Mouse (Mus musculus) effector memory CD4-positive, alpha-beta T cell, adult 7 months (primary cell): ENCODE data around the gene Hbb-bs. TPM values are rescaled to one million over a fixed set of nuclear protein-coding genes. Genes with fewer than 3 reads are reported as not detected.

Experiments
- polyA plus RNA-seq: library from polyadenylated mRNA; unstranded; fragments of 100-300 nt; shearing (Covaris generic); gene quantifications from one replicate; pipeline ENCODE4 v1.2.1, GENCODE M21; 2017

Hbb-bs gene
- 4.4 TPM for polyA plus RNA-seq

GRCm38 (mm10) chr7:103827808-103828207 is at the start of gene Hbb-bs:
Hbb-bs (minus strand) TSS chr7:103828096.

DNA sequence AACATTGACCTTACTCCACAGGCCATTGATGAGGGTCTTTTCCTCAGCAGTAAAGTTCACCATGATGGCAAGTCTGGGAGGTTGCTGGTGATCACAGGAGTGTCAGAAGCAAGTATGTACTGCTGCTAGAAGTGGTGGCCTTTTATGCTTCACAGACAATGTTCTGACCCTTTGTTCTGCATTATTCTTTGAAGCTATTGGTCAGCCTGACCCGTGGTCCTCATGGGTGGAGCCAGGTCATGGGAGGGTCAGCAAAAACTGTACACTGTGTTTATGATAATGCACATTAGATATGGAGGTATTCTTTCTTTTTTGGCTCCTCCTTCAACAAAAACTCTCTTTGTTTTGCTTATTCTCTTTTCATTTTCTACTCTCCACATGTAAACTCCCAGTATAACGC is 25.2 kb upstream of the Hbb-bs start, which contains the start of gene Hbb-y:
Gene Hbb-y, minus strand, starts transcription at position 127 of the 400 bp plus-strand sequence.

DNA sequence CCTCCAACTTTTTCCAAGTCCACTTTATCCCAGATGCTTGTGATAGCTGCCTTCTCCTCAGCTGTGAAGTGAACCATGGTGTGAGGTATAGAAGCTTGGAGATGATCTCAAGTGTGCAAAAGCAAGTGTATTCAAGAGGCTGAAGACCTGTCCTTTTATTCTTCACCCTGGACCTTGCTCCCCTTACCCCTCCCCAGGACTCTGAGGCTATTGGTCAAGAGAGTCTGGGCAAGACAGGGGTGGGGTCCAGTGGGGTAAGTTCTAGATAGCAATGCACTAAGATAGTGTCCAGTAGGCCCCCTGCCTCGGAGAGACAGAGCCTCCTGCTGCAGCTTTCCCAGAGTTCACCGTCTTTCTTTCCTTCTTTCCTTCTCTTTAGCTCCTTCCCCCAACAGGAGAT is 15.1 kb upstream of the Hbb-bs start, which contains the start of gene Hbb-bh1:
Gene Hbb-bh1, minus strand, starts transcription at position 131 of the 400 bp plus-strand sequence.

DNA sequence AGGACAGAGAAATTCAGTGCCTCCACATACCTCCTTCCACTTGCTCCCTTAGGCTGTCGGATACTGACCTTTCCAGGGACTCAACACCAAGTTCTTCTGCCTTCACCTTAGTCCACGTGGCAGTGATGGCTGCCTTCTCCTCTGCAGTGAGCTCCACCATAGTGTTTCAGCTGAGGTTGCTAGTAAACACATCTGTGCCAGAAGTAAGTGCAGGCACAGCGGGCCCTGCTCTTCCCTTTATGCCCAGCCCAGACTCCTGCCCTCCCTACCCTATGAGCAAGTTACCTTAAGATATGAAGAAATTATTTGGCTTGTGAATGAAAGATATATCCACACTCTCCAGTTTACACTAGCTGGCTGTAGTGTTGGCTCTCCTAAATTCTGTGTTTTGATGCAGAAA is 12.4 kb upstream of the Hbb-bs start, which contains the start of gene Hbb-bh2:
Gene Hbb-bh2, minus strand, starts transcription at position 253 of the 400 bp plus-strand sequence.

GRCm38 (mm10) chr7:103813766-103814165 is 14.1 kb downstream of the Hbb-bs start, which contains the start of gene Hbb-bt:
Hbb-bt (minus strand) TSS chr7:103813996.

DNA sequence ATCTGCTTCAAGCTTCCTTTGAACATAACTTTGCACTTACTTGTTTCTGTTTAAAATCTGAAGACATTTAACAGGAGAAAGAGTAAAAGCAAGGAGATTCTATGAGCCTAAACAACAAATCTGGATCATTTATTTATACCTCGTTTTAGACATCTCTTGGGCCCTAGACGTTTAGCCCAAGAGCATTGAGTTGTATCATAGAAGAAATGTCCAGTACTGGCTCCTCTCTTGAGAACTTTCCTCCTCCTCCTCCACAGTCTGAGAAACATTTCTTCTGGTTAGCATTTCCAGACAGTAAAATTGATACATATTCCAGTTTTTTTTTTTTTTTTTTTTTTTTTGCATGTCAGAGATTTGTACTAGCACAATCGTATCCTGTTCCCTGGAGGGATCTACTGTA is 36.2 kb downstream of the Hbb-bs start, which contains the start of gene Olfr67:
Gene Olfr67, minus strand, starts transcription at position 101 of the 400 bp plus-strand sequence.

DNA sequence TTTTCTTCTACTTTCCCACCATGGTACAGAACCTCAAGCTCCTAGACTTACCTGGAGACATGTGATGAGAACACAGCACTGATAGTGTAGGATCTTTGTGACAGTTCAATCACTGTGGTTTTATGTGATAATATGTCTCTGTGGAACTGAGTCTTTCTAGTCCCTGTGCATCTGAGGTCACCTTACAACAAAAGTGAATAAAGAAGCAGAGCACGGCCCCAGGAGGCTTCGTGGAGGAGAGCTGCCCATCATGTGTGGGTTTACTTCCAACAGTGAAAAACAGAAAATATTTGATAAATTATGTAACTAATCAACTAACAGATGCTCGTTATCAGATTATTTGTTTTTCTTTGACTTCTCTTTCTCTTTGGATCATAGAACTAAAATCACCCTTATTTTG is 48.3 kb downstream of the Hbb-bs start, which contains the start of gene Olfr68:
Gene Olfr68, minus strand, starts transcription at position 101 of the 400 bp plus-strand sequence.

Other genes with a start within 250 kb of the Hbb-bs start
- gene Olfr618, start 238.0 kb downstream of the Hbb-bs start, polyA plus RNA-seq = not detected
- not detected for gene Olfr619, start 227.5 kb downstream of the Hbb-bs start, polyA plus RNA-seq
- gene Olfr620, start 215.6 kb downstream of the Hbb-bs start, polyA plus RNA-seq = 0.45 TPM
- gene Olfr622, start 185.4 kb downstream of the Hbb-bs start, polyA plus RNA-seq = not detected
- not detected for gene Olfr623, start 164.4 kb downstream of the Hbb-bs start, polyA plus RNA-seq
- gene Olfr624, start 156.9 kb downstream of the Hbb-bs start, polyA plus RNA-seq = not detected
- not detected for gene Olfr625-ps1, start 145.4 kb downstream of the Hbb-bs start, polyA plus RNA-seq
- 0.07 TPM for gene Olfr243, start 113.4 kb downstream of the Hbb-bs start, polyA plus RNA-seq
- gene Olfr628, start 97.7 kb downstream of the Hbb-bs start, polyA plus RNA-seq = not detected
- gene Olfr629, start 83.2 kb downstream of the Hbb-bs start, polyA plus RNA-seq = not detected
- not detected for gene Olfr630, start 70.8 kb downstream of the Hbb-bs start, polyA plus RNA-seq
- not detected for gene Olfr69, start 56.5 kb downstream of the Hbb-bs start, polyA plus RNA-seq
- not detected for gene Olfr68, start 48.4 kb downstream of the Hbb-bs start, polyA plus RNA-seq
- not detected for gene Olfr67, start 36.3 kb downstream of the Hbb-bs start, polyA plus RNA-seq
- not detected for gene Hbb-bt, start 14.1 kb downstream of the Hbb-bs start, polyA plus RNA-seq
- not detected for gene Hbb-bh2, start 12.4 kb upstream of the Hbb-bs start, polyA plus RNA-seq
- gene Hbb-bh1, start 15.1 kb upstream of the Hbb-bs start, polyA plus RNA-seq = 0.65 TPM
- not detected for gene Hbb-y, start 25.1 kb upstream of the Hbb-bs start, polyA plus RNA-seq
- gene Olfr66, start 58.2 kb upstream of the Hbb-bs start, polyA plus RNA-seq = not detected
- gene Olfr64, start 66.4 kb upstream of the Hbb-bs start, polyA plus RNA-seq = not detected
- gene Olfr65, start 75.4 kb upstream of the Hbb-bs start, polyA plus RNA-seq = not detected
- gene Olfr631, start 100.7 kb upstream of the Hbb-bs start, polyA plus RNA-seq = not detected
- 0.43 TPM for gene Olfr632, start 106.3 kb upstream of the Hbb-bs start, polyA plus RNA-seq
- not detected for gene Olfr633, start 116.3 kb upstream of the Hbb-bs start, polyA plus RNA-seq
- 0.09 TPM for gene Olfr635, start 143.1 kb upstream of the Hbb-bs start, polyA plus RNA-seq
- not detected for gene Olfr638, start 170.7 kb upstream of the Hbb-bs start, polyA plus RNA-seq
- not detected for gene Olfr639, start 189.2 kb upstream of the Hbb-bs start, polyA plus RNA-seq
- not detected for gene Olfr640, start 197.5 kb upstream of the Hbb-bs start, polyA plus RNA-seq
- gene Olfr641, start 207.3 kb upstream of the Hbb-bs start, polyA plus RNA-seq = not detected
- gene Olfr642, start 224.6 kb upstream of the Hbb-bs start, polyA plus RNA-seq = not detected
- gene 4930516K23Rik, start 233.3 kb upstream of the Hbb-bs start, polyA plus RNA-seq = 0.72 TPM
- not detected for gene Olfr644, start 243.8 kb upstream of the Hbb-bs start, polyA plus RNA-seq